Mouse (Mus musculus): Measurements from ENCODE around the gene Tmprss9.
A peak's percentile ranks its signal among the peaks of the same experiment; 100 is the strongest.

DNA sequence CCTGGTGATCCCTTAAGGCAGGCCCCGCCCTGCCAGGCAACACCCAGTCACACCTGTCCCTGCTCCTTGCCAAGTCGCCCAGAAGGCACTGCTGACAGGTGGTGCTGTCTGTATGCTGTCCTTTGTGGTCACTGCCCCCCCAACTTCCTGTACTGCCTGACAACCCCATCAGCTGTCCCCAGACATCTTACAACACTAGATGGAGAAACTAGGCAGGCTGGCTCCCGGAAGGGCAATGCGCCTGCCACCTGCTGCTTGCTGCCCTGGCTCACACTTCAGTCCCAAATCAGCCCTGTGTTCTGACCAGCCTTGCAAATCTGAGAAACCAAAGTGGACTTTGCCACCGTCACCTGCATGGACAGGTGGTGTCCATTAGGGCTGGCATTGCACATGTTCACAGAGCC lies 42.6 kb downstream of the Tmprss9 start:
- TF ChIP-seq CTCF (IDR thresholded peaks at IDR 0.05; ENCODE audit: low read depth, low read length) (peak; percentile 35; the same call in 1 of the 2 replicates), POLR2A (IDR thresholded peaks at IDR 0.05; ENCODE audit: extremely low read depth, insufficient read depth, low read length) (no peak)

Data from liver, adult 2 months (tissue).